Mouse (Mus musculus) liver, adult 10 weeks (tissue): ENCODE measurements around the gene Ddt. TPM values are rescaled to one million over a fixed set of nuclear protein-coding genes. Genes with fewer than 3 reads are reported as not detected.

Experiments
- polyA plus RNA-seq: library from polyadenylated mRNA; stranded (reverse); fragments of 350-450 nt; fragmentation: Illumina TruSeq; extraction: RNeasy Lipid Tissue Mini Kit (QIAGEN cat#74804); gene quantifications from one replicate; pipeline ENCODE4 v1.2.3, GENCODE M21; 2014; ENCODE audit warnings: low read depth, low replicate concordance

Gene Ddt
- 63.7 TPM for polyA plus RNA-seq

DNA sequence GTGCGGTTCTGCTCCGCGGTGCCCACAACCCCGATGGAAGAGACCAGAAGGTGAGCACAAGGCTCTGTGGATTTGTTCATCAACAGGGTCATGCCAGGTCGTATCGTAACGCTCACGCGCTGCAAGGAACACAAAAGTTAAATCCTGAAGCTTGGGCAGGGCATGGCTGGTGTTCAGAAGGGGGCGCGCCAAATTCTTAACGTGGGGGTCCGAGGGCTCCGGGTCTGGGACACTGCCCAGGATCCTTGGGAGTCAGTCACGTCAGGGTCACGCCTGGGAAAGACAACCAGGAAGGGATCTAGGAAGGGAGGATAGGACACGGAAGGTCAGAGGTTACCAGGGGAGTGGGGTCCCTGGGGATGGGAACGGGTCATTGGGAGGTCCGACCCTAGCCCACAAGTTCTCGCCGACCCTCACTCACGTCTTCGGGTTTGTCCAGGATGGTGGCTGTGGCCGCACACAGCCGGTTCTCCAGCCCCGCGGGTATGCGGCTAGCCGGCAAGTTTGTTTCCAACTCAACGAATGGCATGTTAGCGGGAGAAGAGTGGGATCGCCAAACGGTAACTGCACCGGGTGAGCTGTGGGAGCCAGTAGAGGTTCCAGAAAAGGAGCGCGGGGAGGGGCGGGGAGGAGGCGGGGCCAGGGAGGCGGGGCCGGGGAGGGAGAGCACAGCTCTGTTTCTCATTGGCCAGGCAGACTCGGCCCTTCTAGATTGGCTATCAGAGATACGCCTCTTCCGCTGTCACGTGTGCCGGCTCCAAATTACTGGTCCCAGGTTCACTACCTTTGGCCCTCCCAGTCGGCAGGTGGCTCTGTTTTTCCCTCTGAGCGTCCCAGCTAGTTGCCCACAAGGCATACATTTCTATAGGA, at the start of gene Ddt:
Gene Ddt, minus strand, starts transcription at position 620 of the 870 bp plus-strand sequence.

DNA sequence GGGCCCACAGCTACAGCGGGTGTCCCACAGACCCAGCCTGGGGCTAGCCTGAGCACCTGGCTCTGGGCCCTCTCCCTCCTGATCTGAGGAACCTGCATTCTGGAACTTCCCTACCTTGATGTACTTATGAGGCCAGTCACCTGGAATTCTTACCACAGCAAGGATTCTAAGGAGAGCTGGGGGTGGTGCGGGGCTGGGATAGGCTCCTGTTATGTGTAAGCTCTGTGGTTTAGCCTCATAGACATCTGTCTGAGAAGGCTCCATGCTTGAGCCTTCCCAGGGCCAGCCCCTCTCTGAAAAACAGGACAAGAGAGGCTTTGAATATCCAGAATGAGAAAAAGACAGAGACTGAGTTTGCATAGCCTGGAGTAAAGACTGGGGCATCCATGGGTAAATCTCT, 49.2 kb upstream of the Ddt start, which contains the start of gene Gstt4:
Gene Gstt4, minus strand, starts transcription at position 101 of the 400 bp plus-strand sequence.

DNA sequence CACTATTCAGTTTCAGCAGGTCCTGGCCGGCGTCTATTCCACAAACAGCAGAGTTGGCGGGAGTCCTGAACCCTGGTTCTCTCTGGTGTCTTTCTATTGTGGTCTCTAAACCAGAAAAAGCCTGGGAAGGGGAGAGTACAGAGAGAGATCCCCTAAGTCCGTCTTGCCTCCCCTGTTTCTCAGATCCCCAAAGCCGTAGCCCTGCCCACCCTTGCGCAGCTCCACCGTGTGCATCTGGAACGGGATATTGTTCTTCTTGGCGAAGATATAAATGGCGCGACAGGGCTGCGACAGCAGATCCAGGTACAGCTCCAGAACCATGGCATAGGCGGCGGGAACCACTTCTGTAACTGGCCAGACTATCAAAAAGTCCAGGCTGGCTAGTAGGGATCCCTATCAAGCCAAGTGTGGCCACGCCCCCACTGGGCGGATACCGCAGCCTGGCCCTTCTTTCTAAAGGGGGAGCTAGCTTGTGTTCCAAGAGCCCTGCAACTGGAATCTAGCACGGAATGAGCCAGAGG, 25.0 kb upstream of the Ddt start, which contains the start of gene Gstt1:
Gene Gstt1, minus strand, starts transcription at position 409 of the 521 bp plus-strand sequence.

DNA sequence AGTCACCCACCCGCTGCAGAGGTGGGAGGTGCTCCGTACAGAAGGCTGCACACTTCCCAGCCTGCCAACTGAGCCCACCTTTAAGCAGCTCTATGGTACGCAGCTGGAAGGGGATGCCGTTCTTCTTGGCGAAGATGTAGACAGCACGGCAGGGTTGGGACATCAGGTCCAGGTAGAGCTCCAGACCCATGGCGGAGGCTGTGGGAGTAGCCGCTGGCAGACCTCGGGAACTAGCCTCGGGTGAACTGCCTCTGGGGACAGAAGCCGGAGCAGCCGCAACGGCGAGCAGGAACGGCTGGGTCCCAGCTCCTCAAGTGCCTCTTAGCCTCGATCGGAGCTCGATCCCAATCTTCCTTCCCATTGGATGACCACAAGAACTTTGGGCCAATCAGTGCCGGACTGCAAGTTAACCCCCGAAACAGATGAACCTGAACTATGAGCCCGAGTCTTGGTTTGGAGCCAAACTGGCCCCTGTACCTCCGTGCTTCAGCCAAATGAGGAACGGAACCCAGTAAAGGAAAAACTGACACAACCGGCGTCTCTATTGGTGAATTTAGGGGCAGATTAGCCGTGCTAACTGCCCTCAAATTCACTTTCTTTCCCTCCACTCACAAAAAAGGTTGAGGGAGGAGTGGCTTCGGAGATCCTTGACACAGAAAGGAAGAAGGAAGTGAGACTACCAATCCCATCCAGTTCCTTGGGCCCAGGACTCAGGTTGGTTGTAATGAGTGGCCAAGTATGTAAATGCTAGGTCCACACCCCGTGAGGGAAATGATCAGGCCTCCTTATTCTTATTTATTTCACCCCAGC, 7.8 kb upstream of the Ddt start, which contains the start of the genes Gm20441 and Gstt3:
Gene Gm20441, minus strand, starts transcription at position 186 of the 810 bp plus-strand sequence.
Gene Gstt3, minus strand, starts transcription at position 646 of the 810 bp plus-strand sequence.

DNA sequence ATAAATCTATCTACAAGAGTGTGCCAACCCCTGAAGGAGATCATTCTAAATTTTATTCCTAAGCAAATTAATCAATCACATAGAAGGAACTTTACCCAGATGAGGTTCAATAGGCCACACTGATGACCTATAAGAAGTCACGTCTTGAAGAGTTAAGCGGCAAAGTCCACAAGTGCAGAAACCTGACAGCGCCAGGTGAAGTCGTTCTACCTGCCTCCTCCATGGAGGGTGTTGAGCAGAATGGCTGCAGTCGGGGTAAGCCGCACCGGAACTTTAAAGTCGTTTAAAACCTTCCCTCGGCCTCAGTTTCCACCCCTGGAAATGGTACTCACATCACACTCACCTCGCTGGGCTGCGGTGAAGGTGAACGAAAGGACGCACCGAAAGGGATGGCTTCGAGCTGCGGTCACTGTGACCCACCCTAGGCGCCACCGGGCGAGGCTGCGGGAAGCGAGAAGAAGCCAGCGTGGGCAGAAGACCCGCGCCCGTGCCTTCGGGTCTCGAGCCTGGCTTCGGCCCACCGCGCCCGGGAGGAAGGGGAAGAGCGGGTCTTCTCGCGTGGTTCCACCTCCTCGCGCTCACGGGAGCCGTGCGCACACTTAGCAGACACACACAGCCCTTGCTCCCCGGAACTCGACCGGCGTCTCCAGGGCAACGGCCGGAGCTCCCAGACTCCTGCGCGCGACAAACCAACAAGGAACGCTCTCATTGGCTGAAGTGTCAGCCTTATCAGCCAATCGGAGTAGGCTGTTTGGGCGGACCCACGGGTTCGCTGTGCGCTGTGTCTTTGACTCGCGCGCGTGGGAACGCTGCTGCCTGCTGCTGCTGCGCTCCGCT, 9.3 kb downstream of the Ddt start, which contains the start of gene Cabin1:
Gene Cabin1, minus strand, starts transcription at position 660 of the 837 bp plus-strand sequence.

Other genes starting within 250 kb of the Ddt start
- gene Lrrc75b, start 213.1 kb downstream of the Ddt start, polyA plus RNA-seq = not detected
- not detected for gene Ggt1, start 211.8 kb downstream of the Ddt start, polyA plus RNA-seq
- 0.66 TPM for gene Ggt5, start 184.1 kb downstream of the Ddt start, polyA plus RNA-seq
- 0.26 TPM for gene Susd2, start 129.4 kb downstream of the Ddt start, polyA plus RNA-seq
- gene Cabin1, start 9.1 kb downstream of the Ddt start, polyA plus RNA-seq = 1.2 TPM
- gene Gm20441, start 7.5 kb upstream of the Ddt start, polyA plus RNA-seq = not detected
- 132 TPM for gene Gstt3, start 8.0 kb upstream of the Ddt start, polyA plus RNA-seq
- gene Gstt1, start 25.2 kb upstream of the Ddt start, polyA plus RNA-seq = 89.7 TPM
- gene Gstt4, start 49.1 kb upstream of the Ddt start, polyA plus RNA-seq = not detected
- 26.0 TPM for gene Gstt2, start 64.0 kb upstream of the Ddt start, polyA plus RNA-seq
- gene Mif, start 86.8 kb upstream of the Ddt start, polyA plus RNA-seq = 1.6 TPM
- gene Derl3, start 120.0 kb upstream of the Ddt start, polyA plus RNA-seq = not detected
- gene Smarcb1, start 148.2 kb upstream of the Ddt start, polyA plus RNA-seq = 4.8 TPM
- gene Chchd10, start 159.7 kb upstream of the Ddt start, polyA plus RNA-seq = 79.2 TPM
- not detected for gene Mmp11, start 163.1 kb upstream of the Ddt start, polyA plus RNA-seq
- not detected for gene Gm867, start 167.3 kb upstream of the Ddt start, polyA plus RNA-seq
- not detected for gene Vpreb3, start 169.6 kb upstream of the Ddt start, polyA plus RNA-seq
- gene Gm5134, start 181.1 kb upstream of the Ddt start, polyA plus RNA-seq = not detected